Mouse (Mus musculus) thymus, adult 2 months (tissue): ENCODE data around the gene Slk.

ENCODE experiments used
- CTCF ChIP-seq: fragments of 200-500 bp; IDR thresholded peaks from 2 replicates; pipeline ENCODE4 v1.5.1; 2012; ENCODE audit warnings: mild to moderate bottlenecking, control low read depth, low read length, moderate library complexity, borderline replicate concordance; ENCODE audit not compliant: control insufficient read depth, poor library complexity, insufficient read depth; ENCODE audit errors: extremely low read depth
- POLR2A ChIP-seq: fragments of 200-500 bp; IDR thresholded peaks from 2 replicates; pipeline ENCODE4 v1.6.1; 2012; ENCODE audit warnings: mild to moderate bottlenecking, low read length, control low read depth, moderate library complexity; ENCODE audit not compliant: control insufficient read depth, poor library complexity, insufficient read depth; ENCODE audit errors: extremely low read depth

DNA sequence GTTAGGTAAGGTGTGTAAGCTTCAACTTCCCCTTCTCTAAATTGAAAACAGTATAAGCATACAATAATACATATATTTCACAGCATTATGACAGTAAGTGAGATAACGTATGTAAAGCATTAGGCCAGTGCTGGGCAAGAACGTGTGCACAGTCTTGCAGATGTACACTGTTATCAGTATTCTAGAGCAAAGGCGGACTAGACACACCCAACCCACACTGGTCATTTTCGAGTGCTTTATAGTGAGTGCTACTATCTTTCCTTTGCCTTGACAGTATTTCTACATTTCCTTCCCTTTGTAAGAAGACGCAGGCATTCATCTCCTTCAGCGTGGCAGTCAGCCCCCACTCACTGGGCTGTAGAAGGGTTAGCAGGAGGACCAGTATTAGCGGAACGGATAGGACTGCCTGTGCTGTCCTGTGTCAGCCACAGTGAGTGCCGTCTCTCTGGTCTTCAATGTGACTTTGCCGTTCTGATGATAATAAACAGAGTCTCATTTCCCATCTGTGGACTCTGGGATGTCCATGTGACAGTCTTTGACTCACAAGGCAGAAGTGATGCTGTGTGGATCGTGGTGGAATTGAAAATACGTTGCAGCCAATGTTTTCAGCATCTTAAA is 18.8 kb upstream of the Slk start:
- TF ChIP-seq CTCF: no peak
- no peak for TF ChIP-seq POLR2A
